Mouse (Mus musculus): Measurements from ENCODE around the gene Dcakd. TPM values are rescaled to one million over a fixed set of nuclear protein-coding genes. Genes with fewer than 3 reads are reported as not detected.

Gene Dcakd
- total RNA-seq, 2 experiments from 2014 or later = 44.4 to 44.6 TPM

GRCm38 (mm10) chr11:102946265-102946991 is 81.7 kb downstream of the Dcakd start, which contains the start of gene C1ql1:
Gene C1ql1, minus strand, starts transcription at chr11:102946688.
- DNase-seq (ENCODE audit: low spot score in 2 of 2) = peak; percentile 42 to 56

GRCm38 (mm10) chr11:102945306-102946264 is 82.5 kb downstream of the Dcakd start:
- no peak for DNase-seq (ENCODE audit: low spot score in 2 of 2)

Small RNA genes lying within 50 kb of the gene (microRNA-seq; reads per million reads assigned to microRNA genes)
- gene Mir6931 = 0 to 0.99 reads per million in 2 experiments

Other genes starting within 250 kb of the Dcakd start
- gene Gjc1, start 208.6 kb downstream of the Dcakd start, total RNA-seq (2021) = 1 to 10 TPM; 3.2 to 4.8 TPM
- 1 to 10 TPM; 2.0 to 7.4 TPM for gene Higd1b, start 192.5 kb downstream of the Dcakd start, total RNA-seq (2021)
- 100 to 1,000 TPM; 118 to 122 TPM for gene Eftud2, start 147.3 kb downstream of the Dcakd start, total RNA-seq (2021)
- 1 to 10 TPM; 1.4 TPM for gene Ccdc103, start 147.1 kb downstream of the Dcakd start, total RNA-seq (2021)
- gene Fam187a, start 143.2 kb downstream of the Dcakd start, total RNA-seq (2021) = under 1 TPM in 1 of 2 experiments, not detected in 1; 0.42 TPM
- 100 to 1,000 TPM; 137 to 174 TPM for gene Gfap, start 127.4 kb downstream of the Dcakd start, total RNA-seq (2021)
- gene Kif18b, start 103.2 kb downstream of the Dcakd start, total RNA-seq (2021) = under 1 TPM in 1 of 2 experiments, not detected in 1; 0.46 TPM
- 10 to 100 TPM; 12.3 to 15.7 TPM for gene C1ql1, start 81.6 kb downstream of the Dcakd start, total RNA-seq (2021)
- 100 to 1,000 TPM; 130 to 131 TPM for gene Nmt1, start 143 bp downstream of the Dcakd start, total RNA-seq (2021)
- gene Plcd3, start 73.3 kb upstream of the Dcakd start, total RNA-seq (2021) = 10 to 100 TPM; 20.4 to 21.7 TPM
- 10 to 100 TPM; 85.2 to 90.4 TPM for gene Acbd4, start 73.3 kb upstream of the Dcakd start, total RNA-seq (2021)
- 10 to 100 TPM; 42.6 to 52.8 TPM for gene Hexim1, start 87.9 kb upstream of the Dcakd start, total RNA-seq (2021)
- 10 to 100 TPM; 16.1 to 16.2 TPM for gene Hexim2, start 104.1 kb upstream of the Dcakd start, total RNA-seq (2021)
- gene Fmnl1, start 142.8 kb upstream of the Dcakd start, total RNA-seq (2021) = 100 to 1,000 TPM; 169 to 206 TPM
- gene 1700023F06Rik, start 180.2 kb upstream of the Dcakd start, total RNA-seq (2021) = 1 to 10 TPM; 1.8 to 2.0 TPM
- gene Spata32, start 190.1 kb upstream of the Dcakd start, total RNA-seq (2021) = 1 to 10 TPM; 1.5 to 1.8 TPM
- 1 to 10 TPM; 5.7 to 5.9 TPM for gene Map3k14, start 239.1 kb upstream of the Dcakd start, total RNA-seq (2021)